Mouse (Mus musculus) embryonic fibroblast, embryonic 13.5 days (primary cell): ENCODE results near the gene Esam. TPM values are rescaled to one million over a fixed set of nuclear protein-coding genes. Genes with fewer than 3 reads are reported as not detected.

Experiments
- H3K27ac ChIP-seq: 2 replicates; pipeline ENCODE4 v1.5.1; 2012; ENCODE audit warnings: low read length, control low read depth, inconsistent platforms; ENCODE audit not compliant: insufficient read depth
- H3K4me1 ChIP-seq: 2 replicates; pipeline ENCODE4 v1.6.1; 2011; ENCODE audit warnings: low read length; ENCODE audit not compliant: control insufficient read depth, insufficient read depth
- H3K4me3 ChIP-seq: 2 replicates; pipeline ENCODE4 v1.5.1; 2011; ENCODE audit warnings: mild to moderate bottlenecking, control low read depth, low read length; ENCODE audit not compliant: insufficient read depth
- CTCF ChIP-seq: IDR thresholded peaks from 2 replicates; pipeline ENCODE4 v1.5.1; 2011; ENCODE audit warnings: mild to moderate bottlenecking, control low read depth, low read length, moderate library complexity, borderline replicate concordance; ENCODE audit not compliant: insufficient read depth
- POLR2A ChIP-seq: IDR thresholded peaks from 2 replicates; pipeline ENCODE4 v1.6.1; 2011; ENCODE audit warnings: low read depth, mild to moderate bottlenecking, control low read depth, low read length, moderate library complexity
- polyA plus RNA-seq: library from polyadenylated mRNA; stranded (reverse); fragments of >200 nt; gene quantifications from 2 replicates; pipeline ENCODE4 v1.2.4, GENCODE M21; 2011; ENCODE audit warnings: low read depth; ENCODE audit not compliant: missing spikeins, insufficient read length

Gene Esam
- polyA plus RNA-seq, 1 experiment: 0.28 TPM

- H3K4me3 ChIP-seq: 0 out of 2 replicates have a peak overlapping the region, but pooled peaks have one; percentile 25
- TF ChIP-seq CTCF (no peak), POLR2A (no peak)
- H3K27ac ChIP-seq: no peak overlapping the region
- no peaks in the 10 kb centered on the region for H3K4me1 ChIP-seq
These were observed 16.1 kb downstream of the Esam start for GRCm38 (mm10) chr9:37543869-37544440.

- Histone ChIP-seq H3K4me3 (peak overlapping the region; percentile 25), H3K27ac (no peak overlapping the region), H3K4me1 (no peaks in the 10 kb centered on the region)
- TF ChIP-seq CTCF: peak; percentile 91
- no peak for TF ChIP-seq POLR2A
These were observed 16.7 kb downstream of the Esam start for GRCm38 (mm10) chr9:37544447-37545165.

- Histone ChIP-seq H3K4me3 (no peak overlapping the region), H3K27ac (no peak overlapping the region), H3K4me1 (no peaks in the 10 kb centered on the region)
- TF ChIP-seq CTCF: no peak
- no peak for TF ChIP-seq POLR2A
These were observed 17.3 kb downstream of the Esam start for GRCm38 (mm10) chr9:37545166-37545610.

DNA sequence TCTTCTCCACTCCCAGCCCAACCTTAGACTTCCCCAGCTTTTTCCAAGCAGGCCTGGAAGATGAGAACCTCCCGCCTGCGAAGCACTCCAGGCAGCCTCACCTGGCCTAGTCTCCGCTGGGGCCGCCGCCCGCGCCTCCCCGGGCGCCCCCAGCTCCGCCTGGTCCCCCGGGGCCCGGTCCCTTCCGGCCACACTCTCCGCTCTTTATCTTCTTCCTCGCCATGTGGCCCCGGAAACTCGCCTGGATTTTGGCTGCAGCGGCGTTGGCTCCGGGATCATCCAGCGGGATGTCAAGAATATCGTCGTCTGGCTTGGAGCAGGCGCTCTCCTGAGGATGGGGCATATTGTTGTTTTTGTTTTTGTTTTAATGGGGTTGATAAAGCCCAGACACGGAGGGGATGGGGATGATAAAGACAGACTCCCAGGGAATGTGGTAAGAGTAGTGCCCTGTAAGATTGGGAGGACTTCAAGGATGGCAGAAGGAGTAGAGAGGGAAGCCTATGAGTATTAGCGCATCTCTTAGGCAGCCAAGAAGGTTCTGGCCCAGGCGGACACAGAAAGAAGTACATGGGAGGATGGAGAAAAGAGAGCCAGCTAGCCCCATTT lies 18.1 kb downstream of the Esam start:
- TF ChIP-seq POLR2A (no peak), CTCF (no peak)
- H3K27ac ChIP-seq: no peak overlapping the region
- no peak overlapping the region for H3K4me3 ChIP-seq
- no peaks in the 10 kb centered on the region for H3K4me1 ChIP-seq

DNA sequence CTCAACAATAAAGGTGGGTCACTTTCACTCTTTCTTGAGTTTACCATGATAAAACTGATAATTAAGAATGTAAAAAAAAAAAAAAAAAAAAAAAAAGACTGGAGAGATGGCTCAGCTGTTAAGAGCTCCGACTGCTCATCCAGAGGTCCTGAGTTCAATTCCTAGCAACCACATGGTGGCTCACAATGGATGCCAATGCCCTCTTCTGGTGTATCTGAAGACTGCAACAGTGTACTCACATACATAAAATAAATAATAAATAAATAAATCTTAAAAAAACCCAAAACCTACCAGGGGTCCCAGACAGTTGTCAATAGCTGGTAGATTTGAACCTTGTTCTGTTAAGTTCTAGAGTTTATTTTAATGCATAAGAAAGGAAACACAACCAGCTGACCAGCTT lies 19.0 kb downstream of the Esam start:
- Histone ChIP-seq H3K4me1 (no peaks in the 10 kb centered on the region), H3K27ac (no peak overlapping the region), H3K4me3 (no peak overlapping the region)
- TF ChIP-seq CTCF: no peak
- TF ChIP-seq POLR2A: no peak

DNA sequence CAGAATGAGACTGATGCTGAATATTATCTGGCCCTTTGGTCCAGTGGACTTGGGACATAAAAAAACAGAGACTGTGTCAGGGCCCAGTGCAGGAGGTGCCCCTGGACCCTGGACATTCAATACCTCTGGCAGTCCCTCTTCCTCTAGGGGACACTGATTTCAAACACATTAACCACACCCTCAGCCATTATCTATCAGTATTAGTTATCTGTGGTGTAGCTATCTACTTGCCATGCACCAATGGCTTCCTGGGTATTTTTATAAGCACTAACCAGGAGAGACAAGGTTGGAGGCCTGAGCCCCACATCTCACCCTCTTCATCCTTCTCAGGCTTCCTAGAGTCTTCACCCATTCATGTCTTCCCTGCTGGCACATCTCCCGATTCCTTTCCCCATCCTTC lies 22.6 kb downstream of the Esam start:
- no peaks in the 10 kb centered on the region for H3K4me1 ChIP-seq
- H3K27ac ChIP-seq: no peak overlapping the region
- H3K4me3 ChIP-seq: no peak overlapping the region
- TF ChIP-seq CTCF: no peak
- no peak for TF ChIP-seq POLR2A

- TF ChIP-seq CTCF: no peak
- no peak for TF ChIP-seq POLR2A
- H3K4me1 ChIP-seq: no peaks in the 10 kb centered on the region
- peak overlapping the region; percentile 26; the same call in 1 of the 2 replicates for H3K4me3 ChIP-seq
- H3K27ac ChIP-seq: no peak overlapping the region
These were observed 24.1 kb downstream of the Esam start for GRCm38 (mm10) chr9:37551751-37552531.

GRCm38 (mm10) chr9:37552536-37553293 lies 24.8 kb downstream of the Esam start, which contains the start of gene Nrgn:
TSS of gene Nrgn (minus strand) at chr9:37552904.
- H3K4me3 ChIP-seq: peak within 1 kb of the TSS; percentile 26; the same call in 1 of the 2 replicates
- no peaks in the 10 kb centered on the region for H3K4me1 ChIP-seq
- TF ChIP-seq POLR2A: no peak
- no peak for TF ChIP-seq CTCF
- H3K27ac ChIP-seq: no peak within 1 kb of the TSS

GRCm38 (mm10) chr9:37554279-37554678 lies 26.4 kb downstream of the Esam start:
- Histone ChIP-seq H3K27ac (no peak overlapping the region), H3K4me1 (no peaks in the 10 kb centered on the region), H3K4me3 (no peak overlapping the region)
- no peak for TF ChIP-seq POLR2A
- no peak for TF ChIP-seq CTCF
